ENCODE assay signal across 25 mouse cellular contexts in genomic region chr4:121065336-121065735, GRCm38 (mm10). TPM values are rescaled to one million over a fixed set of nuclear protein-coding genes. Genes with fewer than 3 reads are reported as not detected.
"Had no signal": no experiment of that assay in that cellular context is flagged by ENCODE, and none has a peak within 500 bp of the region (broad histone marks: within the 10 kb centered on the region; RNA-seq: fewer than 3 reads in every experiment).

No protein-coding gene starts in this region.

- H3K9ac ChIP-seq: lung, embryonic 14.5 days; midbrain, embryonic 12.5 days; neural tube, embryonic 13.5 days; neural tube, embryonic 15.5 days; stomach, embryonic 15.5 days had no signal

- H3K27ac ChIP-seq: midbrain, embryonic 10.5 days; midbrain, embryonic 12.5 days; neural tube, embryonic 13.5 days; neural tube, embryonic 15.5 days; stomach, embryonic 15.5 days; stomach, postnatal 0 days had no signal

- DNase-seq: lung, adult 18-20 months; lung, embryonic 14.5 days; lung, postnatal 10 days; lung, postnatal 4 days; midbrain, embryonic 14.5 days; retina, postnatal 1 day; right cerebral cortex, adult 18-20 months; right cerebral cortex, postnatal 25 days; right cerebral cortex, postnatal 4 days; thymus, postnatal 14 days; thymus, postnatal 36 days had no signal

- H3K4me2 ChIP-seq: lung, embryonic 14.5 days; midbrain, embryonic 12.5 days; neural tube, embryonic 13.5 days; neural tube, embryonic 15.5 days; stomach, embryonic 15.5 days had no signal

- ATAC-seq: midbrain, embryonic 16.5 days had no signal

- H3K4me1 ChIP-seq: midbrain, embryonic 10.5 days; midbrain, embryonic 12.5 days; neural tube, embryonic 13.5 days; neural tube, embryonic 15.5 days; stomach, embryonic 15.5 days had no signal

- H3K9me3 ChIP-seq: midbrain, embryonic 10.5 days; midbrain, embryonic 12.5 days; neural tube, embryonic 13.5 days; neural tube, embryonic 15.5 days; stomach, embryonic 15.5 days had no signal

- H3K27me3 ChIP-seq: midbrain, embryonic 12.5 days; neural tube, embryonic 13.5 days; neural tube, embryonic 15.5 days; stomach, embryonic 15.5 days had no signal

- H3K4me3 ChIP-seq: midbrain, embryonic 10.5 days; midbrain, embryonic 12.5 days; myocyte; neural tube, embryonic 13.5 days; neural tube, embryonic 15.5 days; stomach, embryonic 15.5 days had no signal

RNA-seq across cellular contexts. Expression of gene Col9a2, which starts 26.2 kb away (rescaled TPM):
- total RNA-seq: megakaryocyte, adult 5-6 weeks; megakaryocyte-erythroid progenitor cell, adult 5-6 weeks had no signal
- polyA plus RNA-seq: myocyte had no signal

RNA-seq across cellular contexts. Expression of gene Tmco2, which starts 43.7 kb away (rescaled TPM):
- total RNA-seq: megakaryocyte, adult 5-6 weeks; megakaryocyte-erythroid progenitor cell, adult 5-6 weeks had no signal
- polyA plus RNA-seq: lung, embryonic 14.5 days; lung, embryonic 16.5 days; midbrain, embryonic 10.5 days; midbrain, embryonic 12.5 days; midbrain, embryonic 14.5 days; midbrain, embryonic 16.5 days; myocyte; neural tube, embryonic 11.5 days; neural tube, embryonic 13.5 days; neural tube, embryonic 15.5 days; spleen, adult 2 months; stomach, embryonic 15.5 days; stomach, postnatal 0 days; thymus, postnatal 0 days had no signal
